Mouse (Mus musculus) bone marrow, adult 2 months (tissue): ENCODE results near the gene Olfr639. TPM values are rescaled to one million over a fixed set of nuclear protein-coding genes. Genes with fewer than 3 reads are reported as not detected.

Experiments
- H3K27ac ChIP-seq: fragments of 200-500 bp; 2 replicates; pipeline ENCODE4 v1.5.1; 2012; ENCODE audit warnings: low read depth, mild to moderate bottlenecking, control low read depth, inconsistent platforms, low read length; ENCODE audit not compliant: control insufficient read depth, poor library complexity, insufficient read depth
- H3K4me1 ChIP-seq: fragments of 200-500 bp; 2 replicates; pipeline ENCODE4 v1.6.1; 2011; ENCODE audit warnings: low read length; ENCODE audit not compliant: control insufficient read depth, insufficient read depth
- H3K4me3 ChIP-seq: fragments of 200-500 bp; replicated peaks from 2 replicates; pipeline ENCODE3; 2011; ENCODE audit warnings: mild to moderate bottlenecking, low read depth, low read length, control low read depth; ENCODE audit not compliant: control insufficient read depth
- CTCF ChIP-seq: fragments of 200-500 bp; IDR thresholded peaks from 2 replicates; pipeline ENCODE4 v1.5.1; 2011; ENCODE audit warnings: low read length, control low read depth; ENCODE audit not compliant: control insufficient read depth, insufficient read depth
- POLR2A ChIP-seq: fragments of 200-500 bp; IDR thresholded peaks from 2 replicates; pipeline ENCODE4 v1.6.1; 2011; ENCODE audit warnings: low read depth, mild to moderate bottlenecking, control low read depth, low read length, borderline replicate concordance; ENCODE audit not compliant: control insufficient read depth
- WGBS: fragments of 180-500 bp; shearing (Covaris S2); methylation state at CpG from one replicate; pipeline ENCODE4 v1.1.7; 2018; 5-methylcytosine and 5-hydroxymethylcytosine counted together
- polyA plus RNA-seq: library from polyadenylated mRNA; stranded (reverse); fragments of >200 nt; gene quantifications from 2 replicates; pipeline ENCODE4 v1.2.4, GENCODE M21; 2011; ENCODE audit warnings: low replicate concordance; ENCODE audit not compliant: missing spikeins, insufficient read depth, insufficient read length

The Olfr639 gene
- polyA plus RNA-seq = not detected in 2 replicates

DNA sequence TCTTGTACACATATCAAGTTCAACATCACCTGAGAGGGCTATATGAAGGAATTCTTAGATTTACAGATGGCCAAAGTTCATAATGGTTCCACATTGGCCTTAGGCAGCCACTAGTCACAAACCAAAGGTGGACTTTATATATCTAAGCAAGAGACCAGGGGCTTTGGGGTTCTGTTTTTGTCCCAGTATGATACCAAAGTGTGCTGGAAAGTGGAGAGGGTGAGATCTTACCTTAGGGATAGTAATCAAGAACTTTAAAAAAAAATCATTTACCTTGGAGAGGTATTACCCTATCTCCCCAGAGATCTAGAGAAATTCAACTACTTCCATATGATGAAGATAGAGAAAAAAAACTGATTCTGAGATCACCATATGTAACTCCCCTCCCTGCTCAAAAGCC lies at the start of gene Olfr639:
Gene Olfr639, minus strand, starts transcription at position 101 of the 400 bp plus-strand sequence.
- H3K27ac ChIP-seq = no peak within 1 kb of the TSS
- H3K4me3 ChIP-seq = no peak within 1 kb of the TSS
- TF ChIP-seq CTCF (no peak), POLR2A (no peak)
- H3K4me1 ChIP-seq = no peaks in the 10 kb centered on the region

DNA sequence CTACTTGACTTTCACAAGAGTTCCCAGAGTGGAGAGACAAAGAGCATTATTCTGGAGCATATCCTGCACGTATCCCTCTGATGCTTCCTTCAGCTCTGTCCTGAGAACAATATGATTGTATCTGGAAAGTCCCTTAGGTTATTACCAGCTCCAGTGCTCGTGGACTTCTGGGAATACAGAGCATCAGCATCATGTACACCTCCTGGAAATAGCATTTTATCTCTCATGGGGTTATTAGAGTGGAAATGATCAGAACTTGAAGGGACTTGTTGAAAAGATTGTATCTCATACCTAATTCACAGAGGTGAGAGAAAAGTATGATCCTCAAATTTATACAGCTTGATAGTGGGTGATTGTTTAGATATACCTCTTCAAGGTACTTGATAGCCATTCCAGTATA lies 44.2 kb upstream of the Olfr639 start, which contains the start of gene 4930516K23Rik:
Gene 4930516K23Rik, minus strand, starts transcription at position 101 of the 400 bp plus-strand sequence.
- H3K4me3 ChIP-seq = no peak within 1 kb of the TSS
- H3K27ac ChIP-seq = no peak within 1 kb of the TSS
- H3K4me1 ChIP-seq = no peaks in the 10 kb centered on the region; the same call in 1 of the 2 replicates
- WGBS = 63% methylated on average over 2 of the region's 2 CpGs
- TF ChIP-seq CTCF = no peak
- TF ChIP-seq POLR2A = no peak

DNA sequence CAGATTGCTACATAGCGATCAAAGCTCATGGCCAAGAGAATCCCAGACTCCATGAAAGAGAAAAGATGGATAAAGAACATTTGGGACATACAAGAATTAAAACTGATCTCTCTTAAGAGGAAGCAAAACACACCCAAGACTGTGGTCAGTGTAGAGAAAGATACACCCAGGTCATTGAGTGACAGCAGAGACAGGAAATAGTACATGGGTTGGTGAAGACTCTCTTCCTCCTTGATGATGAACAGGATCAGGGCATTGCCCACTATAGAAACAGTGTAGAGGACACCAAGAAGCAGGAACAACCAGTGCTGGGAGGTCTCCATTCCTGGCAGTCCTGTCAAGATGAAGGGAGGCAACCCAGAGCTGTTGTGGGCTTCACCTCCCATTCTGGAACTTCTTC lies 42.1 kb upstream of the Olfr639 start:
- 93% methylated on average over 1 of the region's 1 CpGs for WGBS
- Histone ChIP-seq H3K27ac (no peak overlapping the region), H3K4me1 (no peaks in the 10 kb centered on the region; the same call in 1 of the 2 replicates), H3K4me3 (no peak overlapping the region)
- TF ChIP-seq CTCF (no peak), POLR2A (no peak)

DNA sequence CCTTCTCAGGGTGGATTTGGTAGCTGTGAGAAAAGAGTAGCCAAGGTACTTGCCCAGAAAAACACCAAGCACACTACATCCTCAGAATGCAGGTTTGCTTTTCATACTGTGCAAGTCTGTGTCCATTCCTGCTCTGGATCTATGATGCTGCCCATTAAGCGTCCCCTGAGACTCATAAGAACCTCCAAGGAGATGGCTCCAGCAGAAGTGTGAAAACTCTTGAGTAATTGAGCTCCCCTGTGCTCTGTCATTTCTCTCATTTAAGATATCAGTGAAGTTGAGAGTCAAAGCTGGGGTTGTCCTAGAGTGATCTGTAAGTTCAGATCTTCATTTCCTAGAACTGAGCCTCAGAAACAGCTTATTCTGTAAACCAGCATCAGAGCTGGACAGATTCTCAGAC lies 35.5 kb upstream of the Olfr639 start, which contains the start of gene Olfr642:
Gene Olfr642, minus strand, starts transcription at position 101 of the 400 bp plus-strand sequence.
- TF ChIP-seq POLR2A (no peak), CTCF (no peak)
- Histone ChIP-seq H3K4me3 (no peak within 1 kb of the TSS), H3K27ac (no peak within 1 kb of the TSS), H3K4me1 (no peaks in the 10 kb centered on the region)
- WGBS = 74% methylated on average over 1 of the region's 1 CpGs

DNA sequence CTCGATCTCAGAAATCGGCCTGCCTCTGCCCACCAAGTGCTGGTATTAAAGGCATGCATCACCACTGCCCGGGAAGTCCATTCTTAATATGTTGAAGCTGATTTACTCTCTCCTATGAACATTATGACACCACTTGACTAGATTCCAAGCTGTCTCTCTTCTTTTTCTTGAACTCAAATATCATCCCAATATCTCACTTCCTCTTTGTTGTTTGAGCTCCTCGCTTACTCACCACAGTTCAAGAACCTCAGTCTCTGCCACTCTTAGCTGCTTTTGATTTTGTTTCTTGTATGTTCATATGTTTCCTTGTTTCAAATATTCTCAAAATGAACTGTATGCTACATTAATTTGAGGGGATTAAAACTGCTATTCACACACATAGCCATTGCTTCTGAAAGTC lies 33.6 kb upstream of the Olfr639 start:
- 66% methylated on average over 4 of the region's 4 CpGs for WGBS
- no peak for TF ChIP-seq POLR2A
- TF ChIP-seq CTCF = no peak
- Histone ChIP-seq H3K27ac (no peak overlapping the region), H3K4me3 (no peak overlapping the region), H3K4me1 (no peaks in the 10 kb centered on the region)

DNA sequence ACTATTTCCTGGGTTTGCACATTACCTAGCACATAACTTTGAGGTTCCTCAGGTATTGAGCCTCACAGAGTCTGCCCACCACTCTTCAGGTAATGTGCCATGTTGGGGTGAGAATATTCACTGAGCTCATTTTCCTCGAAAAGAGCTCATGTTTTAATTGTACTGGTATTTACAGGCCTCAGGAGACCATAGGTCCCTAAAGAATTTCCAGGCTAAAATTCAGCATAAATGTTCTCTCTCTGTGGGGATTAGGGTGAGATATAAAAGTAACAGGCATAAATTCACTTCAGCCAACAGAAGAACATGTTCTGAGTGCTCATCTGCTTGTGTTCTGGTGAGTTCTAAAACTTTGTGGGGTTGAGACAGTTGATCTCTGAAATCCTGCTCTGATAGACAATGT lies 18.0 kb upstream of the Olfr639 start, which contains the start of gene Olfr641:
Gene Olfr641, plus strand, starts transcription at position 301 of the 400 bp plus-strand sequence.
- Histone ChIP-seq H3K27ac (no peak within 1 kb of the TSS), H3K4me1 (no peaks in the 10 kb centered on the region), H3K4me3 (no peak within 1 kb of the TSS)
- 74% methylated on average over 1 of the region's 1 CpGs for WGBS
- TF ChIP-seq CTCF (no peak), POLR2A (no peak)

DNA sequence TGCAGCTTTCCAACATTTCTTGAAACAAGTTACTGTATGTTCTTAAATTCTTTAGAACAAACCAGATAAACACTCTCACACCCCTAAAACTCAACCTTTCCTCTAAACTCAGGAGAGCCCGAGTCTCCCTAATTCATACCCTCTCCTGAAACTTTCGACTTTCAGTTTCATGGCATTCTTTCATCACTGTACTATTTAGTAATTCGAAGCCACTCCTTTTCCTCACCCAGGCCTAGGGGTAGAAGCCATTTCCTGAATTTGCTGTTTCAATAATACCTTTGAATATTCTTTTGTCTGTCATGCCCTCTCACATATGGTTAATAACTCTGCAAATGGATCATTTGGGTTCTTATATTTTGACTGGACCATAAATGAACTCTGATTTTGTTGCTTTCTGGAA lies 9.9 kb upstream of the Olfr639 start:
- no peak overlapping the region for H3K4me3 ChIP-seq
- 40% methylated on average over 3 of the region's 3 CpGs for WGBS
- no peak overlapping the region for H3K27ac ChIP-seq
- H3K4me1 ChIP-seq = no peaks in the 10 kb centered on the region
- TF ChIP-seq CTCF (no peak), POLR2A (no peak)

DNA sequence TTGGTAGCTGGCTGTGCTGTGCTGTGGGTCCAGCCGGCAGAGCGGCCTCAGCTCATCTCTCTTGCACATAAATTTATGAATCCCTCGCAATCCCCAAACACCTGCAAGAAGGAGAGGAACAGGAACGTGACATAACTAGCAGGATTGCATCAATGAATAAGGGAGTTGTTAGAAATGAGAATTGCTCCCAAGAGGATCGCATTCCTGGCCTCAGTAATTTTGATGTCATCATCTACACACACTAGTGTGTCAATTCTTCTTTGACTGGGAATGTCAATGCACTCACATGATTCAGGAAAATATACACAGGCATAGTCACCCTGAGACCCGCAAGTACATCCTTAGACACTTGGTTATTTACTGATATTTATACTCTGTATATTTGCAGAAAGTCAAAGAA lies 8.4 kb upstream of the Olfr639 start, which contains the start of gene Olfr640:
Gene Olfr640, minus strand, starts transcription at position 101 of the 400 bp plus-strand sequence.
- H3K4me1 ChIP-seq = no peaks in the 10 kb centered on the region
- whole genome bisulfite sequencing = 56% methylated on average over 6 of the region's 6 CpGs
- H3K27ac ChIP-seq = no peak within 1 kb of the TSS
- H3K4me3 ChIP-seq = no peak within 1 kb of the TSS
- TF ChIP-seq POLR2A (no peak), CTCF (no peak)

DNA sequence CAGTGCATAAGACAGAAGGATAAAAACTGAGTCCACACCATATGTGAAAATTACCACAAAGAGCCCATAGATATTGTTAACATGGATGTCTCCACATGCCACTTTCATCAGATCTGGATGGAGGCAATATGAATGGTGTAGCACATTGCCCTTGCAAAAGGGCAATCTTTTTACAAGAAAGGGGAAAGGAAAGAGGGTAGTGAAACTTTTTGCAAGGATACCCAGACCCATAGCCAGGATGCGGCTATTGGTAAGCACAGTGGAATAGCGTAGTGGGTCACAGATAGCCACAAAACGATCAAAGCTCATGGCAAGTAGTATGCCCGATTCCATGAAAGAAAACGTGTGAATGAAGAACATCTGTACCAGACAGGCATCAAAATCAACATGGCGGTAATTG lies 4.5 kb upstream of the Olfr639 start:
- no peak for TF ChIP-seq POLR2A
- TF ChIP-seq CTCF = no peak
- Histone ChIP-seq H3K27ac (no peak overlapping the region), H3K4me1 (no peaks in the 10 kb centered on the region), H3K4me3 (no peak overlapping the region)
- WGBS = 86% methylated on average over 6 of the region's 6 CpGs
